Mouse (Mus musculus) lung, embryonic 14.5 days (tissue): ENCODE results near the gene Muc15. TPM values are rescaled to one million over a fixed set of nuclear protein-coding genes. Genes with fewer than 3 reads are reported as not detected.

Experiments
- ATAC-seq: fragments of 200-750 bp; cut with Nextera tagmentation; 2 replicates; pipeline ENCODE4 v1.8.0; 2017; ENCODE audit warnings: mild to moderate bottlenecking, moderate TSS enrichment, moderate library complexity; ENCODE audit not compliant: insufficient read depth
- DNase-seq: peaks from one replicate; pipeline ENCODE4 v3.0.0-alpha.2; 2015
- H3K27ac ChIP-seq: fragments of 300-500 bp; sonication (generic); 2 replicates; pipeline ENCODE4 v1.5.1; 2014; ENCODE audit warnings: low read depth, mild to moderate bottlenecking, moderate library complexity
- H3K27me3 ChIP-seq: fragments of 300-500 bp; sonication (generic); 2 replicates; pipeline ENCODE4 v1.6.1; 2014; ENCODE audit warnings: low read length, control low read depth; ENCODE audit not compliant: insufficient read depth
- H3K36me3 ChIP-seq: fragments of 300-500 bp; sonication (generic); 2 replicates; pipeline ENCODE4 v1.6.1; 2014; ENCODE audit warnings: control low read depth; ENCODE audit not compliant: insufficient read depth
- H3K4me1 ChIP-seq: fragments of 300-500 bp; sonication (generic); 2 replicates; pipeline ENCODE4 v1.6.1; 2014; ENCODE audit warnings: antibody characterized with exemption, control low read depth; ENCODE audit not compliant: insufficient read depth
- H3K4me2 ChIP-seq: fragments of 300-500 bp; sonication (generic); 2 replicates; pipeline ENCODE4 v1.6.1; 2014; ENCODE audit warnings: mild to moderate bottlenecking
- H3K4me3 ChIP-seq: fragments of 300-500 bp; sonication (generic); 2 replicates; pipeline ENCODE4 v1.5.1; 2014; ENCODE audit warnings: low read depth, low read length
- H3K9ac ChIP-seq: fragments of 300-500 bp; sonication (generic); 2 replicates; pipeline ENCODE4 v1.6.1; 2014
- H3K9me3 ChIP-seq: fragments of 300-500 bp; sonication (generic); 2 replicates; pipeline ENCODE4 v1.6.1; 2016; ENCODE audit warnings: low read depth, low read length, control low read depth
- CTCF ChIP-seq: IDR thresholded peaks from 2 replicates; pipeline ENCODE4 v1.5.1; 2016; ENCODE audit warnings: antibody characterized with exemption, low read depth
- WGBS: fragments of 180-500 bp; shearing (Covaris S2); extraction: QIAGEN DNeasy Blood & Tissue Kit; methylation state at CpG from one replicate; pipeline ENCODE4 v1.1.7; 2014; 5-methylcytosine and 5-hydroxymethylcytosine counted together
- polyA plus RNA-seq: library from polyadenylated mRNA; unstranded; fragments of >200 nt; fragmentation: Nextera tagmentation; extraction: Ambion mirVana; gene quantifications from 2 replicates; pipeline ENCODE4 v1.2.1, GENCODE M21; 2014

Gene Muc15
- not detected in 2 replicates for polyA plus RNA-seq

GRCm38 (mm10) chr2:110721290-110721753 is at the start of gene Muc15:
TSS of gene Muc15 (plus strand) at chr2:110721340.
- DNase-seq (no peak), ATAC-seq (no peak)
- TF ChIP-seq CTCF, result no peak
- Histone ChIP-seq H3K9me3 (no peaks in the 10 kb centered on the region), H3K4me2 (no peak within 1 kb of the TSS), H3K9ac (no peak within 1 kb of the TSS), H3K27ac (no peak within 1 kb of the TSS), H3K4me1 (no peaks in the 10 kb centered on the region), H3K4me3 (no peak within 1 kb of the TSS), H3K36me3 (no peaks in the 10 kb centered on the region), H3K27me3 (no peaks in the 10 kb centered on the region)
- 36% methylated on average over 3 of the region's 3 CpGs for WGBS

DNA sequence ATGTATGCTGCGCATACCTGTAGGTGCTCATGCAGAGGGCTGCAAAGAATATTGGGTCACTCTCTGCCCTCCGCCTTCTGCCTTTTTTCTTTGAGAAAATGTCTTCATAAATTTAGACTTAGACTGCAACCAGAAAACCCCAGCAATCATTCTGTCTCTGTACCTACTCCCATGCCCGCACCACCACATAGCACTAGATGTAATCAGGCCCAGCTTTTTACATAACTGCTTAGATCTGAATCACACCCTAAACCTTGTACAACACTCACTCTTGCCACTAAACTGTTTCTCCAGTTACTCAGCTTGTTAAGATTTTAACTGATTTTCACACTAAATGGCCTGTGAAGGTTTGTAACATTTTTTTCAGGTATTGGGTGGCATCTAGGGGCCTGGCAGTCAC is 11.7 kb upstream of the Muc15 start:
- no peaks in the 10 kb centered on the region for H3K36me3 ChIP-seq
- ATAC-seq (no peak), DNase-seq (no peak)
- no peak overlapping the region for H3K27ac ChIP-seq
- H3K9me3 ChIP-seq, result no peaks in the 10 kb centered on the region
- no peak overlapping the region for H3K9ac ChIP-seq
- WGBS, result 92% methylated on average over 3 of the region's 3 CpGs
- H3K4me3 ChIP-seq, result no peak overlapping the region
- H3K4me1 ChIP-seq, result no peaks in the 10 kb centered on the region
- no peak for TF ChIP-seq CTCF
- no peaks in the 10 kb centered on the region for H3K27me3 ChIP-seq
- H3K4me2 ChIP-seq, result no peak overlapping the region

DNA sequence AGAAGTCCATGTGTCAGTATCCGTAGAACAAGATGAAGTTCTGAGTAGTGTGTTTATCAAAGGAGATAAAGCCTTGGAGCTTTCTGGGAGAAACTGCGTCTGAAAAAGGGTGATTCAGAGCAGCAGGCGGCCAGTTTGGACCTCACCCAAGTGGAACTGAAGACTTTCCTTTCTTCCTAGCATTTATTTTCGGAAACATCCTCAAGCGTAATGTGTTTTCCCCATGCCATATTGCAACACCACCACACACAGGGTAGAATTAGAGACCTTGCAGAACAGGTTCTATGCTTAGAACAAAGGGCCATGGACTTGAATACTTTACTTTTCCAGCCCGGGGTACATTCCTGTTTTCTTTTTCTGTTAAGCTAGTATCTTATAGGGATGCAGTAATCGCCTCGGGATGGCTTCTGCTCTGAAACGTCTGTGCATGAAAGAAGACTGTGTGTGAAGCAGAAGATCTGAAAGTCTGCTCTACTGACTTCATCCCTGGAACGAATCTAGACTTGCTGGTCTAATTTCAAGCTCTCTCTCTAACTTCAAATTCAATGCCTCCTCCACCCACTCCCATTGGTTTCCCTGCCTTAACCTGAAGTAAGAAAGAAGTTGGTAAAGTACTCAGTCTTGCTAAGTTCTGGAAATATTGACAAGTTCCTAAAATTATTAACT is 11.0 kb upstream of the Muc15 start:
- H3K27me3 ChIP-seq, result no peaks in the 10 kb centered on the region
- no peak overlapping the region for H3K4me2 ChIP-seq
- TF ChIP-seq CTCF, result no peak
- no peak overlapping the region for H3K27ac ChIP-seq
- WGBS, result 59% methylated on average over 10 of the region's 10 CpGs
- H3K9me3 ChIP-seq, result no peaks in the 10 kb centered on the region
- ATAC-seq (no peak), DNase-seq (peak; percentile 25)
- no peak overlapping the region for H3K4me3 ChIP-seq
- H3K36me3 ChIP-seq, result no peaks in the 10 kb centered on the region
- H3K4me1 ChIP-seq, result no peaks in the 10 kb centered on the region
- H3K9ac ChIP-seq, result no peak overlapping the region

GRCm38 (mm10) chr2:110719051-110719450 is 2.1 kb upstream of the Muc15 start:
- Histone ChIP-seq H3K36me3 (no peaks in the 10 kb centered on the region), H3K27me3 (no peaks in the 10 kb centered on the region), H3K9me3 (no peaks in the 10 kb centered on the region), H3K27ac (no peak overlapping the region), H3K4me3 (no peak overlapping the region), H3K4me1 (no peaks in the 10 kb centered on the region), H3K4me2 (no peak overlapping the region), H3K9ac (no peak overlapping the region)
- DNase-seq (no peak), ATAC-seq (no peak)
- no peak for TF ChIP-seq CTCF

DNA sequence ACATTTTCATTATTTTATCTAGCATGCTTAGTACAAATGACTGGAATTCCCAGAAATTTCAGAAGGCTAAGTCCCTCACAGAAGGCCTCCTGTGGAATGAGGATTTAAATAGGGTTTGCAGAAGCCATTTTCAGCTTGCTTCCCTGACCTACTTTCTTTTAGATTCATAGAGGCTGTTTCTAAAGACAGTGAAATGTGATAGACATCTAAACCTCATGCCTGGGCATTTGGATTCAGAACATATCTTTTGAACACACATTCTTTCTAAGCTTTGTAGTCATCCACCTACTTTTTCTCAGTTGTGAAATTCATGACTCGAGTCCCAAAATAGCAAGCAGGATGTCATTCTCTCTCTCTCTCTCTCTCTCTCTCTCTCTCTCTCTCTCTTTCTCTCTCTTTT is 1.1 kb downstream of the Muc15 start:
- WGBS, result 73% methylated on average over 1 of the region's 1 CpGs
- TF ChIP-seq CTCF, result no peak
- no peaks in the 10 kb centered on the region for H3K4me1 ChIP-seq
- H3K4me3 ChIP-seq, result no peak overlapping the region
- no peaks in the 10 kb centered on the region for H3K36me3 ChIP-seq
- ATAC-seq, result no peak
- H3K9ac ChIP-seq, result no peak overlapping the region
- DNase-seq, result no peak
- H3K27ac ChIP-seq, result no peak overlapping the region
- H3K4me2 ChIP-seq, result no peak overlapping the region
- no peaks in the 10 kb centered on the region for H3K9me3 ChIP-seq
- no peaks in the 10 kb centered on the region for H3K27me3 ChIP-seq

DNA sequence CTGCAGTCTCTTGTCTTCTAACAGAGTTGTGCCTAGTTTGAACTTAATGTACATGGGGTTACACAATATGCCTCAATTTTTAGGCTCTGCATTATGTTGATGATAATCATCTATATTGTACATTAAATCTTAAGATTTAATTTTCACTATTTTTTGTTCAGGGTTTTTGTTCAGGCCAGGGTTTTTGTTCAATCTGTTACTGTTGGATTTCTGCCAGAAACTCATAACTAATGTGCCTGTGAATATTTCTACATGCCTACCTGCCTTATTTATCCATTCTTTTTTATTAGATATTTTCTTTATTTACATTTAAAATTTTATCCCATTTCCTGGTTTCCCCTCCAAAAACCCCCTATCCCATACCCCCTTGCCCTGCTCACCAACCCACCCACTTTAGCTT is 5.0 kb downstream of the Muc15 start:
- no peak for DNase-seq
- no peaks in the 10 kb centered on the region for H3K27me3 ChIP-seq
- no peak overlapping the region for H3K9ac ChIP-seq
- no peaks in the 10 kb centered on the region for H3K36me3 ChIP-seq
- H3K4me3 ChIP-seq, result no peak overlapping the region
- TF ChIP-seq CTCF, result no peak
- H3K4me2 ChIP-seq, result no peak overlapping the region
- H3K9me3 ChIP-seq, result no peaks in the 10 kb centered on the region
- H3K4me1 ChIP-seq, result no peaks in the 10 kb centered on the region
- no peak overlapping the region for H3K27ac ChIP-seq
- ATAC-seq, result no peak

GRCm38 (mm10) chr2:110737236-110737635 is 16.1 kb downstream of the Muc15 start:
- Histone ChIP-seq H3K36me3 (no peaks in the 10 kb centered on the region), H3K4me2 (no peak overlapping the region), H3K27ac (no peak overlapping the region), H3K27me3 (no peaks in the 10 kb centered on the region), H3K9ac (no peak overlapping the region), H3K9me3 (no peaks in the 10 kb centered on the region), H3K4me3 (no peak overlapping the region), H3K4me1 (no peaks in the 10 kb centered on the region)
- ATAC-seq (no peak), DNase-seq (no peak)
- 63% methylated on average over 4 of the region's 4 CpGs for WGBS
- no peak for TF ChIP-seq CTCF
